Mouse (Mus musculus) ES-Bruce4 (cell line): ENCODE measurements at regions not wholly inside any gene's neighbourhood (a gene's known extent, or its start where the extent isn't known, plus 50 kb on each side); places are given as distances from the start of the nearest gene placed in this dataset.

Experiments
- CTCF ChIP-seq: IDR thresholded peaks from one replicate; pipeline ENCODE4 v1.8.1; 2011; ENCODE audit warnings: low read depth, low read length
- EP300 ChIP-seq: IDR thresholded peaks from 2 replicates; pipeline ENCODE4 v1.6.1; 2011; ENCODE audit warnings: low read depth, low read length; ENCODE audit not compliant: insufficient read depth
- POLR2A ChIP-seq: IDR thresholded peaks from one replicate; pipeline ENCODE4 v1.8.1; 2011; ENCODE audit warnings: low read length; ENCODE audit not compliant: insufficient read depth

- TF ChIP-seq EP300 (no peak), CTCF (no peak), POLR2A (no peak)
Observed at GRCm38 (mm10) chr12:28055518-28056280, 496.5 kb downstream of the Dcdc2c start.
